Mouse (Mus musculus): Measurements from ENCODE around the gene Trmt44.

- TF ChIP-seq CTCF (IDR thresholded peaks at IDR 0.05; ENCODE audit: low read depth, low read length) (no peak), POLR2A (IDR thresholded peaks at IDR 0.05; ENCODE audit: insufficient read depth, low read length) (no peak), EP300 (IDR thresholded peaks at IDR 0.05; ENCODE audit: insufficient read depth, low read depth, low read length) (no peak)
These were observed 31.9 kb upstream of the Trmt44 start for GRCm38 (mm10) chr5:35606800-35607199.

Measured in ES-Bruce4 (cell line).